Mouse (Mus musculus) gastrocnemius, adult 2 months (tissue): ENCODE measurements around the gene Slc25a21. TPM values are rescaled to one million over a fixed set of nuclear protein-coding genes. Genes with fewer than 3 reads are reported as not detected.

Experiments used
- DNase-seq: peaks from one replicate; pipeline ENCODE4 v3.0.0; 2022
- H3K27ac ChIP-seq: fragments of 200-600 bp; 2 replicates; pipeline ENCODE4 v1.8.1; 2022; ENCODE audit warnings: mild to moderate bottlenecking
- H3K4me3 ChIP-seq: fragments of 200-600 bp; 2 replicates; pipeline ENCODE4 v1.8.1; 2022; ENCODE audit warnings: mild to moderate bottlenecking, moderate library complexity
- CTCF ChIP-seq: fragments of 200-600 bp; IDR thresholded peaks from 2 replicates; pipeline ENCODE4 v1.8.1; 2022; ENCODE audit warnings: antibody characterized with exemption, mild to moderate bottlenecking, moderate library complexity
- intact Hi-C: fragments of 180-260 bp; cut with DNase I; formaldehyde crosslinking; loops from one replicate; pipeline ENCODE4 v1.15.1; 2025
- total RNA-seq, 2 experiments: library from RNA; stranded (reverse); gene quantifications; 2 replicates each; pipeline ENCODE4 v1.2.3; 2021

Slc25a21 gene
- total RNA-seq, 2 experiments from 2014 or later = 0.15 to 0.17 TPM

- Histone ChIP-seq H3K4me3 (no peak overlapping the region), H3K27ac (no peak overlapping the region)
- no peak for TF ChIP-seq CTCF
- intact Hi-C loops = no loop called here
- DNase-seq = no peak
Observed at GRCm38 (mm10) chr12:56677620-56678019, 519.7 kb downstream of the Slc25a21 start.

- no peak overlapping the region for H3K27ac ChIP-seq
- no peak for DNase-seq
- TF ChIP-seq CTCF = peak; percentile 37
- intact Hi-C loops = no loop called here
- H3K4me3 ChIP-seq = no peak overlapping the region
Observed at GRCm38 (mm10) chr12:56674726-56675125, 522.5 kb downstream of the Slc25a21 start.

- TF ChIP-seq CTCF = no peak
- no peak overlapping the region for H3K27ac ChIP-seq
- H3K4me3 ChIP-seq = no peak overlapping the region
- intact Hi-C loops = no loop called here
- no peak for DNase-seq
Observed at GRCm38 (mm10) chr12:56670795-56671194, 526.5 kb downstream of the Slc25a21 start.

GRCm38 (mm10) chr12:56669451-56670122 is 527.7 kb downstream of the Slc25a21 start:
- Histone ChIP-seq H3K27ac (no peak overlapping the region), H3K4me3 (no peak overlapping the region)
- DNase-seq = no peak
- TF ChIP-seq CTCF = no peak
- intact Hi-C loops = no loop called here

Other genes starting within 250 kb of the Slc25a21 start
- gene Prps1l3, start 32.9 kb upstream of the Slc25a21 start, total RNA-seq = 10 to 100 TPM; 23.9 to 27.7 TPM
- 1 to 10 TPM; 3.0 to 3.4 TPM for gene Mipol1, start 33.0 kb upstream of the Slc25a21 start, total RNA-seq